Mouse (Mus musculus) neutrophil, adult 59 days (primary cell): ENCODE measurements around the gene Mrln. TPM values are rescaled to one million over a fixed set of nuclear protein-coding genes. Genes with fewer than 3 reads are reported as not detected.

Source experiments
- total RNA-seq, 2 experiments: library from RNA; stranded (reverse); gene quantifications; 1 replicate in 1 of 2; 2 replicates in 1 of 2; pipeline ENCODE4 v1.2.4; 2023

Gene Mrln
- total RNA-seq: not detected

GRCm38 (mm10) chr10:70204505-70205399, at the start of gene Mrln:
Mrln (plus strand) TSS chr10:70204664.

GRCm38 (mm10) chr10:70244921-70245558, 40.6 kb downstream of the Mrln start, which contains the start of gene Slc16a9:
Slc16a9 (plus strand) TSS chr10:70245100.

Other genes with a start within 250 kb of the Mrln start
- gene Ccdc6, start 107.5 kb upstream of the Mrln start, total RNA-seq: 10 to 100 TPM; 17.5 to 20.4 TPM
- gene Slc16a9, start 40.4 kb downstream of the Mrln start, total RNA-seq: not detected
- not detected for gene Fam13c, start 235.8 kb downstream of the Mrln start, total RNA-seq